Mouse (Mus musculus): ENCODE results near the gene Dcakd. TPM values are rescaled to one million over a fixed set of nuclear protein-coding genes. Genes with fewer than 3 reads are reported as not detected.

Dcakd gene
- polyA plus RNA-seq, 1 experiment from 2014 or later = 198 TPM

DNA sequence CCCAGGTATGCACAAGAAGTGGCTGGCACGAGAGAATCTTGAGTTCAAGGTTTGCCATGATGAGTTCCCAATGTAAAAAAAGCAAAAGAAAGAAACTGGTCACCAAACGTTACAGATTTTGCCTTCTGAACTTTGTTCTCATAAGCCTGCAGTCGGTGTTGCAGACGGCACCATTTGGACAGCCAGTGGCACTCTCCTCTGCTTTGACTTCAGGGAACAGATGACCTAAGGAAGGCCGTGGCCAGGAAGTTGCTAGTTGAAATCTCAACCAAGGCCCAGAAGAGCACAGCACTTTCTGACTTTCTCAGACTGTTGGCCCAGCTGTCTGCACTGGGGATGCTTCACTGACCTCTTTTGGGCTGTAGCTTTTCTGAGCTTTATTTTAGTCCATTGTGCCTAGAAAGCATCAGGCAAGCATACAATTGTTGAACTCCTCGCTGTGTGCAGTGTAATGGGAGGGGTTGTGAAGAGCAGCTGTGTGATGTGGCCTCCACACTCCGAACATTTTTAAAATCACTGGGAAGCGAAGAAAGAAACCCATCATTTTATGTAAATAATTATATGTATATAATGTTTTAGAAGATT lies 8.8 kb upstream of the Dcakd start:
- H3K36me3 ChIP-seq (ENCODE audit: control insufficient read depth, insufficient read depth, low read length) = peaks cover 5% of the 10 kb centered on the region; the same call in 1 of the 2 replicates
- H3K4me1 ChIP-seq (ENCODE audit: control insufficient read depth, insufficient read depth, low read length) = no peaks in the 10 kb centered on the region
- H3K9me3 ChIP-seq (ENCODE audit: control insufficient read depth, low read depth, low read length) = no peaks in the 10 kb centered on the region
- WGBS = 85% methylated on average over 8 of the region's 8 CpGs
- no peak overlapping the region for H3K4me2 ChIP-seq (replicated peaks; ENCODE audit: low read depth, low read length)
- ATAC-seq (ENCODE audit: insufficient number of reproducible peaks, insufficient read depth, low FRiP score, low read depth) = no peak
- H3K27ac ChIP-seq (ENCODE audit: low read length) = no peak overlapping the region
- H3K9ac ChIP-seq (replicated peaks; ENCODE audit: low read depth, low read length) = no peak overlapping the region
- H3K4me3 ChIP-seq (ENCODE audit: low read depth, low read length) = no peak overlapping the region
- H3K27me3 ChIP-seq (ENCODE audit: control insufficient read depth, insufficient read depth, low read length) = no peaks in the 10 kb centered on the region

- Histone ChIP-seq H3K9me3 (ENCODE audit: control insufficient read depth, low read depth, low read length) (no peaks in the 10 kb centered on the region), H3K4me3 (ENCODE audit: low read depth, low read length) (no peak overlapping the region), H3K9ac (replicated peaks; ENCODE audit: low read depth, low read length) (no peak overlapping the region), H3K27ac (ENCODE audit: low read length) (no peak overlapping the region), H3K36me3 (ENCODE audit: control insufficient read depth, insufficient read depth, low read length) (peaks cover 5% of the 10 kb centered on the region; the same call in 1 of the 2 replicates), H3K4me1 (ENCODE audit: control insufficient read depth, insufficient read depth, low read length) (no peaks in the 10 kb centered on the region), H3K27me3 (ENCODE audit: control insufficient read depth, insufficient read depth, low read length) (no peaks in the 10 kb centered on the region), H3K4me2 (replicated peaks; ENCODE audit: low read depth, low read length) (no peak overlapping the region)
- ATAC-seq (ENCODE audit: insufficient number of reproducible peaks, insufficient read depth, low FRiP score, low read depth) = no peak
- 88% methylated on average over 6 of the region's 6 CpGs for WGBS
Measured at GRCm38 (mm10) chr11:103035007-103035406, 6.9 kb upstream of the Dcakd start.

DNA sequence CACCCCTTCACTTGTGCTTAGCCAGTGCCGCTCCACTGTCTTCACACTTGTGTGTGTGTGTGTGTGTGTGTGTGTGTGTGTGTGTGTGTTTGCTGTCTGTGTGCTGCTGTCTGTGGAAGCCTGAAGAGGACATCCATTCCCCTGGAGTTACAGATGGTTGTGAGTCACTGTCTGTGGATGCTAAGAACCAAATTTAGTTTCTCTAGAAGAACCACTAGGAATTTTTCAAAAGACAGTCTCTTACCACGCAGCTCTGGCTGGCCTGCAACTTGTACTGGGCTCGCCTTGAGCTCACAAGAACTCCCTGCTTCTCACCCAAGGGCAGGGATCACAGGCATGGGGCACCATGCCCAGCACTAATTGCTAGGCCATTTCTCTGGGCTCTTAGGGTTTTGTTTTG lies 4.9 kb upstream of the Dcakd start:
- 78% methylated on average over 3 of the region's 3 CpGs for WGBS
- Histone ChIP-seq H3K36me3 (ENCODE audit: control insufficient read depth, insufficient read depth, low read length) (0 out of 2 replicates have a peak, but pooled peaks cover 5% of the 10 kb centered on the region), H3K27ac (ENCODE audit: low read length) (no peak overlapping the region), H3K4me1 (ENCODE audit: control insufficient read depth, insufficient read depth, low read length) (peaks cover 5% of the 10 kb centered on the region; the same call in 1 of the 2 replicates), H3K9me3 (ENCODE audit: control insufficient read depth, low read depth, low read length) (no peaks in the 10 kb centered on the region), H3K9ac (replicated peaks; ENCODE audit: low read depth, low read length) (no peak overlapping the region), H3K4me3 (ENCODE audit: low read depth, low read length) (no peak overlapping the region), H3K4me2 (replicated peaks; ENCODE audit: low read depth, low read length) (no peak overlapping the region), H3K27me3 (ENCODE audit: control insufficient read depth, insufficient read depth, low read length) (no peaks in the 10 kb centered on the region)
- ATAC-seq (ENCODE audit: insufficient number of reproducible peaks, insufficient read depth, low FRiP score, low read depth) = no peak

- Histone ChIP-seq H3K9ac (replicated peaks; ENCODE audit: low read depth, low read length) (peak overlapping the region; percentile 70), H3K9me3 (ENCODE audit: control insufficient read depth, low read depth, low read length) (no peaks in the 10 kb centered on the region), H3K4me1 (ENCODE audit: control insufficient read depth, insufficient read depth, low read length) (peaks cover 14% of the 10 kb centered on the region; the same call in 1 of the 2 replicates), H3K27ac (ENCODE audit: low read length) (peak overlapping the region; percentile 48; the same call in 1 of the 2 replicates), H3K4me2 (replicated peaks; ENCODE audit: low read depth, low read length) (peak overlapping the region; percentile 61), H3K4me3 (ENCODE audit: low read depth, low read length) (peak overlapping the region; percentile 71), H3K27me3 (ENCODE audit: control insufficient read depth, insufficient read depth, low read length) (no peaks in the 10 kb centered on the region), H3K36me3 (ENCODE audit: control insufficient read depth, insufficient read depth, low read length) (peaks cover 7% of the 10 kb centered on the region; the same call in 1 of the 2 replicates)
- ATAC-seq (ENCODE audit: insufficient number of reproducible peaks, insufficient read depth, low FRiP score, low read depth) = peak; percentile 34
- WGBS = 15% methylated on average over 8 of the region's 8 CpGs
Measured at GRCm38 (mm10) chr11:103027570-103028175, 460 bp downstream of the Dcakd start.

DNA sequence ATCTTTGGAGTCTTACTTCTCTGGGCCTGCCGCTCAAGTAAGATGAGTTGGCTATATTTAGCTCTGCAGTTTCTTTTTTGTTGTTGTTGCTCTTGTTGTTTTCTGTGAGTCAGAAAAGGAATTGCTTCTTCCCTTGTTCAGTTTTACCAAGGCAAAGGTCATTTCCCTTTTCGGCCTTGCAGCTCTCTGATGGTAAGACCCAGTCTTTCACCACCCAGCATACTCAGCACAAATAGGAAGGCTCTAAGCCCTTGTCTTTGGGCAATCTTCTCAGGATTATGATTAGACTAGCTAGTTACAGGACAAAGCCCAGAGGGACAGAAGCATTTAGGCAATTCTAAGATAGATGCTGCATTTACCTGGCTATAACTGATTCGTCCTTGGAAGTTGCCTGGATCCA lies 1.2 kb downstream of the Dcakd start:
- Histone ChIP-seq H3K4me1 (ENCODE audit: control insufficient read depth, insufficient read depth, low read length) (peaks cover 14% of the 10 kb centered on the region; the same call in 1 of the 2 replicates), H3K36me3 (ENCODE audit: control insufficient read depth, insufficient read depth, low read length) (peaks cover 7% of the 10 kb centered on the region; the same call in 1 of the 2 replicates), H3K4me2 (replicated peaks; ENCODE audit: low read depth, low read length) (peak overlapping the region; percentile 61; the same call in 1 of the 2 replicates), H3K27me3 (ENCODE audit: control insufficient read depth, insufficient read depth, low read length) (no peaks in the 10 kb centered on the region), H3K9ac (replicated peaks; ENCODE audit: low read depth, low read length) (no peak overlapping the region), H3K4me3 (ENCODE audit: low read depth, low read length) (peak overlapping the region; percentile 71; the same call in 1 of the 2 replicates), H3K27ac (ENCODE audit: low read length) (no peak overlapping the region), H3K9me3 (ENCODE audit: control insufficient read depth, low read depth, low read length) (no peaks in the 10 kb centered on the region)
- ATAC-seq (ENCODE audit: insufficient number of reproducible peaks, insufficient read depth, low FRiP score, low read depth) = no peak
- 94% methylated on average over 3 of the region's 3 CpGs for WGBS

DNA sequence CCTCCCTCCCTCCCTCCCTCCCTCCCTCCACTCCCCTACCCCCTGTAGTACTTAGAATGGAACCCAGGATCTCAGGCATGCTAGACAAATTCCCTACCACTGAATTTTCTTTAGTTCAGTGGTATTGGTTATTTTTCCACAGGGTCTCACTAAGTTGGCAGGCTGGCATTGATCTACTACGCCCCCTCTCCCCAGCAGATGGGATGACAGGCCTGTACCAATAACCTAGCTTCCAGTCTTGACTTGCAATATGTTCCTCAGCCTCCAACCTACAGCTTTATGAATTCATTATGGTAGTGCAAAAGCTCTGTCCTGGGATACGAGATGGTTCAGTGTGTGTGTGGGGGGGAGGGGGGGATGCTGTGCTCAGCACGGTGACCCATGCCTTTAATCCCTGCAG lies 4.2 kb downstream of the Dcakd start:
- H3K27me3 ChIP-seq (ENCODE audit: control insufficient read depth, insufficient read depth, low read length) = no peaks in the 10 kb centered on the region
- no peak overlapping the region for H3K9ac ChIP-seq (replicated peaks; ENCODE audit: low read depth, low read length)
- peaks cover 16% of the 10 kb centered on the region; the same call in 1 of the 2 replicates for H3K4me1 ChIP-seq (ENCODE audit: control insufficient read depth, insufficient read depth, low read length)
- peaks cover 7% of the 10 kb centered on the region; the same call in 1 of the 2 replicates for H3K36me3 ChIP-seq (ENCODE audit: control insufficient read depth, insufficient read depth, low read length)
- 89% methylated on average over 3 of the region's 3 CpGs for WGBS
- H3K4me2 ChIP-seq (replicated peaks; ENCODE audit: low read depth, low read length) = no peak overlapping the region
- no peak for ATAC-seq (ENCODE audit: insufficient number of reproducible peaks, insufficient read depth, low FRiP score, low read depth)
- H3K4me3 ChIP-seq (ENCODE audit: low read depth, low read length) = no peak overlapping the region
- no peaks in the 10 kb centered on the region for H3K9me3 ChIP-seq (ENCODE audit: control insufficient read depth, low read depth, low read length)
- no peak overlapping the region for H3K27ac ChIP-seq (ENCODE audit: low read length)

DNA sequence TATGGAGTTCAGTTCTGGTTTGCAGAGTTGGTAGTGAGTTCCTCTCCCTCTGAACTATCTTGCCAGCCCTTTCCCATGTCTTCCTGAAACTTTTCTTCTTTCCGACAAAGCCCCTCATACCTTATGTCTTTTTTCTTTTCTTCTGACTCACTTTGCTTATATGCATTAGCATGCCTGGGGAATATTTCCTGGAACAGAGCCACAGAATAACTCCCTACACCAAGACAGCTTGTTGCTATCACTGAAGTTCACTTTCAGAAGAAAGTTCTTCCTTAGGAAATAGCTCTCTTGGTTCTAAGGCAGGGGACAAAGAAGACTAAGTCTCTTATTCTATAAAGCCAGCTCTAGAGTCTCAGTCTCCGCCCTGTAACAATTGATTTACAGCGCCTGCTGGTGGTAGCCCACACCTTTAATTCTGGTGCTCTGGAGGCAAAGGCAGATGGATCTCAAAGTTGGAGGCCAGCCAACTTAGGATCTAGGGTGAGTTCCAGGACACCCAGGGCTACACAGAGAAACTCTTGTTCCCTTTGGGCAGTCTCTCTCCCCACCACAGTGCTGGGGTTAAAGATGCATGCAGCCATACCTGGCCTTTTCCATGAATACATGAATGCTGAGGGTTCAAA lies 7.3 kb downstream of the Dcakd start:
- Histone ChIP-seq H3K27me3 (ENCODE audit: control insufficient read depth, insufficient read depth, low read length) (no peaks in the 10 kb centered on the region), H3K9me3 (ENCODE audit: control insufficient read depth, low read depth, low read length) (no peaks in the 10 kb centered on the region), H3K4me1 (ENCODE audit: control insufficient read depth, insufficient read depth, low read length) (peaks cover 11% of the 10 kb centered on the region; the same call in 1 of the 2 replicates), H3K4me2 (replicated peaks; ENCODE audit: low read depth, low read length) (no peak overlapping the region), H3K4me3 (ENCODE audit: low read depth, low read length) (no peak overlapping the region), H3K27ac (ENCODE audit: low read length) (peak overlapping the region; percentile 69), H3K9ac (replicated peaks; ENCODE audit: low read depth, low read length) (no peak overlapping the region), H3K36me3 (ENCODE audit: control insufficient read depth, insufficient read depth, low read length) (peaks cover 7% of the 10 kb centered on the region; the same call in 1 of the 2 replicates)
- no peak for ATAC-seq (ENCODE audit: insufficient number of reproducible peaks, insufficient read depth, low FRiP score, low read depth)
- 56% methylated on average over 3 of the region's 3 CpGs for WGBS

DNA sequence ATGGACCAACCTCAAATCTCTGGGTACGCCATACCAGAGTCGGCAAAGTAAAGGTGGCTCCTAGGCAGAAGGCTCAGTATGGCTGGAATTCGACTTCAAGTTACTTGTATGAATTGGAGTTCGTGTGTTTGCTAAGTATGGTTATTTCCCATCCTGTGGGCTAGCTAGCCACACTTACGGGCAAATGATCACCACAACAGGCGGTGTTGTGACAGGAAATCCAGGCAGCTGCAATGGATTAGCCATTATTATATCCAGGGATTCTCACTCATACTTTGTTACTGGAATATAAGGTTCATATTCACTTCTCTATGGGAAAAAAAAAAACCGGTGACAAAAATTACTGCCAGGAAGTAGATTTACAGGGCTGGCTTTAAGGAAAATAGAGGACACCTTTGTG lies 8.8 kb downstream of the Dcakd start:
- ATAC-seq (ENCODE audit: insufficient number of reproducible peaks, insufficient read depth, low FRiP score, low read depth) = no peak
- Histone ChIP-seq H3K4me1 (ENCODE audit: control insufficient read depth, insufficient read depth, low read length) (peaks cover 18% of the 10 kb centered on the region; the same call in 1 of the 2 replicates), H3K9me3 (ENCODE audit: control insufficient read depth, low read depth, low read length) (no peaks in the 10 kb centered on the region), H3K4me3 (ENCODE audit: low read depth, low read length) (no peak overlapping the region), H3K36me3 (ENCODE audit: control insufficient read depth, insufficient read depth, low read length) (no peaks in the 10 kb centered on the region), H3K27me3 (ENCODE audit: control insufficient read depth, insufficient read depth, low read length) (no peaks in the 10 kb centered on the region), H3K27ac (ENCODE audit: low read length) (no peak overlapping the region), H3K9ac (replicated peaks; ENCODE audit: low read depth, low read length) (no peak overlapping the region), H3K4me2 (replicated peaks; ENCODE audit: low read depth, low read length) (no peak overlapping the region)
- WGBS = 89% methylated on average over 7 of the region's 7 CpGs

Data from stomach, embryonic 14.5 days (tissue).